Mouse (Mus musculus) forebrain, embryonic 11.5 days (tissue): ENCODE data around the gene Slc2a4. TPM values are rescaled to one million over a fixed set of nuclear protein-coding genes. Genes with fewer than 3 reads are reported as not detected.
A peak's percentile ranks its signal among the peaks of the same experiment; 100 is the strongest.

Experiments
- ATAC-seq: fragments of 200-750 bp; cut with Nextera tagmentation; replicated peaks from 2 replicates; pipeline ENCODE4 v1.8.0; 2017; ENCODE audit warnings: moderate TSS enrichment; ENCODE audit not compliant: low FRiP score
- DNase-seq: peaks from one replicate; pipeline ENCODE4 v3.0.0-alpha.2; 2017; ENCODE audit warnings: low spot score
- H3K27ac ChIP-seq: fragments of 300-500 bp; sonication (generic); 2 replicates; pipeline ENCODE4 v1.5.1; 2014; ENCODE audit warnings: low read depth, low read length
- H3K27me3 ChIP-seq: fragments of 300-500 bp; sonication (generic); 2 replicates; pipeline ENCODE4 v1.6.1; 2014; ENCODE audit warnings: mild to moderate bottlenecking, low read length, mixed read lengths; ENCODE audit not compliant: control insufficient read depth, insufficient read depth
- H3K36me3 ChIP-seq: fragments of 300-500 bp; sonication (generic); 2 replicates; pipeline ENCODE4 v1.6.1; 2014; ENCODE audit warnings: mild to moderate bottlenecking, low read length, moderate library complexity, mixed read lengths; ENCODE audit not compliant: control insufficient read depth, insufficient read depth
- H3K4me1 ChIP-seq: fragments of 300-500 bp; sonication (generic); replicated peaks from 2 replicates; pipeline ENCODE4 v1.6.1; 2014; ENCODE audit warnings: low read length, mixed read lengths; ENCODE audit not compliant: control insufficient read depth, insufficient read depth
- H3K4me2 ChIP-seq: fragments of 300-500 bp; sonication (generic); 2 replicates; pipeline ENCODE4 v1.6.1; 2014; ENCODE audit warnings: low read depth, mild to moderate bottlenecking, low read length, moderate library complexity, mixed read lengths; ENCODE audit not compliant: severe bottlenecking
- H3K4me3 ChIP-seq: fragments of 300-500 bp; sonication (generic); 2 replicates; pipeline ENCODE4 v1.5.1; 2014; ENCODE audit warnings: low read depth, low read length
- H3K9ac ChIP-seq: fragments of 300-500 bp; sonication (generic); 2 replicates; pipeline ENCODE4 v1.6.1; 2014; ENCODE audit warnings: low read length
- H3K9me3 ChIP-seq: fragments of 300-500 bp; sonication (generic); 2 replicates; pipeline ENCODE4 v1.6.1; 2016; ENCODE audit warnings: low read length, mixed read lengths; ENCODE audit not compliant: control insufficient read depth
- WGBS: fragments of 180-500 bp; shearing (Covaris S2); extraction: QIAGEN DNeasy Blood & Tissue Kit; methylation state at CpG from one replicate; pipeline ENCODE4 v1.1.7; 2014; 5-methylcytosine and 5-hydroxymethylcytosine counted together
- polyA plus RNA-seq: library from polyadenylated mRNA; unstranded; fragments of >200 nt; fragmentation: Nextera tagmentation; extraction: Ambion mirVana; gene quantifications from 2 replicates; pipeline ENCODE4 v1.2.1, GENCODE M21; 2014

The Slc2a4 gene
- polyA plus RNA-seq, 1 experiment from 2014 or later: 14.8 TPM

DNA sequence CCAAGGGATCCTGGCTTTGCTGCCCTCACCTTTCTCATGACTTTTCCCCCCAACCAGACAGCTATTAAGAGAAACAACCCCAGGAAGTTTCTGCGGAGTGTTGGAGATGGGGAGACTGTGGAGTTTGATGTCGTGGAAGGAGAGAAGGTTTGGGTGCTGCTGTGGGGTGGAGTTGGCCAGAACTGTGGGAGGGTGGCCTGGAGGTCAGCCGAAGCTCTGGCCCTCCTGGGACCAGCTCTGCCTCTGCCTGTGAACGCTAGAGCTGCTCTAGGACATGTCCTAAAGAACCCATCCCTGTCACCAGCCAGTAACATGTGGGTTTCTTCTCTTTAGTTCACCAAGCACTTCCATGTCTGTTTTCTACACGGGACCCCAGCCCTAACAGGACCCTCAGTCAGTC, 8.8 kb downstream of the Slc2a4 start:
- Histone ChIP-seq H3K9ac (no peak overlapping the region), H3K27ac (no peak overlapping the region), H3K27me3 (peaks cover 30% of the 10 kb centered on the region), H3K4me2 (no peak overlapping the region), H3K36me3 (no peaks in the 10 kb centered on the region), H3K9me3 (no peaks in the 10 kb centered on the region), H3K4me1 (peaks cover 12% of the 10 kb centered on the region), H3K4me3 (no peak overlapping the region)
- no peak for ATAC-seq
- no peak for DNase-seq
- WGBS: 60% methylated on average over 5 of the region's 5 CpGs

DNA sequence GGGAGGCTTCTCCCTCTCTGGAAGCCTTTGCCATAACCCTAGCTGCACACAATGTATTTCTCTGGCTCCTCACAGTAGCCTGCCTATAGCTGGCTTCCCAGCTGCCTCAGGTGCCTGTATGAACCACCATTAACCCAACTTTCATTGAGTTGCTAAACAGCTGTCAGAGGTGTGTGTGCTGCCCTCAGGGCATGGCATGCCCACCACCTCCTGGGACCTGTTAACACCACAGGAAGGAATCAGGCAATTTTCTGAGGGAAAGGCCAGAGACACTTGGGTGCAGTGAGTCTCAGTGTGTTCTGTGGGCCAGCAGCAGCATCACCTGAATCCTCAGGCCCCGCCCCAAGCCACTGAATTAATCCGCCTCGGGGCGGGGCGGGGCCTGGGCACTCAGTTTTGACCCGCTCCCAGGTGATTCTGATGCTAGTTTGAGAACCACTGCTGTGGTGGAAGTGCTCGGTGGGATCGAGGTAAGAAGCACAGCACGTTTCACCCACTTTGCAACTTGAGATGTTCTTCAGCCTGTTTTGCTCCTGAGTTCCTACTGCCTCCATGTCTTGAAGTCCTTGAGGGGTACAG, 9.5 kb downstream of the Slc2a4 start:
- H3K27ac ChIP-seq: no peak overlapping the region
- ATAC-seq (no peak), DNase-seq (no peak)
- H3K4me2 ChIP-seq: no peak overlapping the region
- H3K4me1 ChIP-seq: peaks cover 12% of the 10 kb centered on the region
- H3K27me3 ChIP-seq: peaks cover 30% of the 10 kb centered on the region
- 25% methylated on average over 9 of the region's 9 CpGs for WGBS
- H3K9ac ChIP-seq: no peak overlapping the region
- H3K9me3 ChIP-seq: no peaks in the 10 kb centered on the region
- no peak overlapping the region for H3K4me3 ChIP-seq
- H3K36me3 ChIP-seq: no peaks in the 10 kb centered on the region

DNA sequence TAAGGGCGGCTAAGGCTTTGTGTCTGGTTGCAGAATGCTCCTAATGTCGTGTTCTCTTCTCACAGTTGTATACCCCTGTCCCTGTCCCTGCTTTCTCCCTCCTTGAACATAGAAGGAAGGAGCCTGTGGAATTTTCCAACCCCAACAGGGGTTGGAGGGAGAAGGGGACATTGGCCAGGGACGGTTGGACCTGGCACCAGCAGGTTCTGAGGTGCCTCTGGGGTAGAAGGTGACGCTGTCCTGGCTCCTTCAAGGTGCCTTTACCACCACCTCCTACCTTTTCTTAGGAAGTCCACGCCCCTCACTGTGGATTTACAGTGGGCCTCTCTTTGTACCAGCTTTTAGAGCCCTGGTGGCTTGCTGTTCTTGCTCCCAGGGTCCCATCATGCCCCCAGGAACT, 10.2 kb downstream of the Slc2a4 start:
- WGBS: 72% methylated on average over 5 of the region's 5 CpGs
- H3K27me3 ChIP-seq: peaks cover 30% of the 10 kb centered on the region
- H3K4me3 ChIP-seq: no peak overlapping the region

DNA sequence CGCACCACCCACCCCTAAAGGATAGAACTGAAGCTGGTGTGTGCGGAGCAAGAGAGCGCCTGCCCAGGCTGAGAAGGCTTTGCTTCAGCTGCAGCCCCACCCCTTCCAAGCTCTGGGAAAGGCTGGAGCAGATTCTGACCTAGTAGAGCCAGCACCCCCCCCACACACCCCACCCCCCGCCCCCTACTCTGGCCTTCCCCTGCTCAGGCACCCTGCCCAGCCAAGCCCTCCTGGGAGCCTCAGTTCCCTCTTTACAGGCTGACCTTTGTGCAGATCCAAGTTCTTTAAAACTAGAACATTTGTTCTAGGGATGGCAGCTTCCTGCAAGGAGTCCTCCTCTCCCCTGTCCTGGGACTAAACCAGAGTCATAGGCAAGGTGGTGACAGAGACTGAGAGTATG, 10.6 kb downstream of the Slc2a4 start:
- peaks cover 30% of the 10 kb centered on the region for H3K27me3 ChIP-seq
- peaks cover 12% of the 10 kb centered on the region for H3K4me1 ChIP-seq
- no peak overlapping the region for H3K27ac ChIP-seq
- no peak overlapping the region for H3K9ac ChIP-seq
- 52% methylated on average over 4 of the region's 4 CpGs for WGBS
- no peak overlapping the region for H3K4me3 ChIP-seq
- H3K36me3 ChIP-seq: no peaks in the 10 kb centered on the region
- ATAC-seq: no peak
- no peaks in the 10 kb centered on the region for H3K9me3 ChIP-seq
- DNase-seq: no peak
- H3K4me2 ChIP-seq: no peak overlapping the region

More for the DNA sequence above, 10.2 kb downstream of the Slc2a4 start:
- H3K9me3 ChIP-seq: no peaks in the 10 kb centered on the region
- no peak for ATAC-seq
- H3K27ac ChIP-seq: no peak overlapping the region
- DNase-seq: no peak
- H3K9ac ChIP-seq: no peak overlapping the region
- no peak overlapping the region for H3K4me2 ChIP-seq
- peaks cover 12% of the 10 kb centered on the region for H3K4me1 ChIP-seq
- no peaks in the 10 kb centered on the region for H3K36me3 ChIP-seq

DNA sequence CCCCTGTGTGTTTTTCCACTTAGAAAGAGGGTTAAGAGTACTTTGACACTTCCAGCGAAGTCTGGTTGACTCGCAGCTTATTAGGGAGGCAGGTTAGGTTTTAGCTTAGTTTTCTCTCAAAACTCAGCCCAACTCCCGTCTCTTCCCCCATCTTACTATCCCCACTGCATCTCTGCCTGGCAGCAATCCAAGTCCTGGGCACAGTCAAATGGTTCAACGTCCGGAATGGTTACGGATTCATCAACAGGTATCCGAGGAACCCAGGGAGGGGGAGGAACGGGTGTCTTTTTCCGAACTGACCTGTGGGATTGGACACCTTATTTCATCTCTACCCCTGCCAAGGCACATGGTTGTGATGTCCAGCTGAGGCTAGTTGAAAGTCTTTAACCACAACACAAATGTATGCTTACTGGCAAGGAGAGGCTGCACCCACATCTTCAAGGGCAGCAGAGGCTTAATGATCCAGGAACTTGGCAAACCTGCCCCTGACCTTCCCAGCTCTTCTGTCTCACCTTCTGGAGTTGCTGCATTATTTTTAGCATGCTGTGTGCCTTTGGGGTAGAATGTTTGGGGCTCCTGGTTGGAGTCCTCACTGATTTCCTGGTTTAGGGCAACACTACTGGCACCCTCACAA, 11.2 kb downstream of the Slc2a4 start:
- WGBS: 43% methylated on average over 9 of the region's 9 CpGs
- no peak for ATAC-seq

DNA sequence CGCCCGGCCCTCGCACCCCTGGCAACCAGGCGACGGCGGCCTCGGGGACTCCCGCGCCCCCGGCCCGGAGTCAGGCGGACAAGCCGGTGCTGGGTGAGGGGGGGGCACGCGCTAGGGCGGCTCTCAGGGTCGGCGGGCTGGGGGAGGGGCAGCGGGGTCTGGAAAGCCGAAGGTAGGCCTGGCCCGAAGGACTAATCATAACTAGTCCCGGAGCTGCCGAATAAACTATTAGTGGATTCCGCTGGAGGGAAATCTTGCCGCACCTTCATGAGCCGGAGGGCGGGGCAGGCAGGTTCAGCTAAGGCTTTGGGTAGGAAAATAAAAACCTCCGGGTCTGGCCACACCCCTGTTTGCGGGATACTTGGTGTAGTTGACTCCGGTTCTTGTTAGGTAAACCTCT, 11.8 kb downstream of the Slc2a4 start:
- peak; percentile 45; the same call in 1 of the 2 replicates for ATAC-seq
- H3K27me3 ChIP-seq: peaks cover 30% of the 10 kb centered on the region

More for the DNA sequence above, 11.2 kb downstream of the Slc2a4 start:
- Histone ChIP-seq H3K4me1 (peaks cover 12% of the 10 kb centered on the region), H3K27me3 (peaks cover 30% of the 10 kb centered on the region), H3K27ac (no peak overlapping the region), H3K9ac (peak overlapping the region; percentile 68; the same call in 1 of the 2 replicates), H3K4me3 (peak overlapping the region; percentile 53), H3K9me3 (no peaks in the 10 kb centered on the region), H3K4me2 (peak overlapping the region; percentile 99), H3K36me3 (no peaks in the 10 kb centered on the region)
- DNase-seq: no peak

DNA sequence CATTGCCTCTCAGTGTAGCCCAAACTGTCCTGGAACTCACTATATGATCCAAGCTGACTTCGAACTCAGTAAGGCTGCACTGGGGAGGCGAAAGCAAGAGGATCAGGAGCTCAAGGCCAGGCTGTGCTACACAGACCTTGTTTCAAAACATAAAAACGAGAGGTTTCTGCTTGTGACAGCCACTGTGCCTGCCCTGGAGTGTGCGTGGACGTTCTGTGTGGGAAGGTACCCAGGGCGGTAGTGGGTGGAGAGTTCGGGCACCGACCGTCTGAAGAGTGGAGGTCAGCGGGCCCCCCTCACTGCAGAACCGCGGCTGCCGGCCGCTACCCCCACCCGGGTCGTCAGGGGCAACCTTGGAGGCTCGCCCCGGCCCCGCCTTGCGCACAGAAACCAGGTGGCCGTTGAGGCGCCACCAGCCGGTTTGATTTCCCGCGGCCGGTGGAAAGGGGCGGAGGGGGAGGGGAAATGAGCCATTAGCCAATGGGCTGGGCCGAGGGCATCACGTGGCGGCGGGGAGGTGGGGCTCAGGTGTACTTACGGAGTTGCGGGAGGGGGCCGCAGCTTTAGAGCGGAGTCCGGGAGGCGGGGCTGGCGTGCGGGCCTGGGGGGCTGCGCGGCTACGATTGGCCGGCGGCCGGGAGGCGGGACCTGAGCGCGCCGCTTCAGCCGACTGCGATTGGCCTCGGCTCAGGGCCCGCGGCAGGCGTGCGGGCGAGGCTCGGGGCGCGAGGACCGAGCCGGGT, 12.7 kb downstream of the Slc2a4 start, which contains the start of gene Ybx2:
Ybx2 (plus strand) TSS at position 660 of the 743 bp plus-strand sequence.
- peak within 1 kb of the TSS; percentile 53 for H3K4me3 ChIP-seq
- H3K27ac ChIP-seq: 0 out of 2 replicates have a peak within 1 kb of the TSS, but pooled peaks have one; percentile 43
- ATAC-seq: peak; percentile 91
- H3K9ac ChIP-seq: peak within 1 kb of the TSS; percentile 68
- H3K27me3 ChIP-seq: peaks cover 30% of the 10 kb centered on the region
- peak; percentile 96 for DNase-seq
- peak within 1 kb of the TSS; percentile 99 for H3K4me2 ChIP-seq
- no peaks in the 10 kb centered on the region for H3K9me3 ChIP-seq
- no peaks in the 10 kb centered on the region for H3K36me3 ChIP-seq
- H3K4me1 ChIP-seq: peaks cover 12% of the 10 kb centered on the region
- WGBS: 2% methylated on average over 37 of the region's 62 CpGs

More for the DNA sequence above, 11.8 kb downstream of the Slc2a4 start:
- H3K4me2 ChIP-seq: peak overlapping the region; percentile 99
- H3K9me3 ChIP-seq: no peaks in the 10 kb centered on the region
- no peaks in the 10 kb centered on the region for H3K36me3 ChIP-seq
- 2% methylated on average over 18 of the region's 30 CpGs for WGBS
- peak overlapping the region; percentile 53 for H3K4me3 ChIP-seq
- no peak overlapping the region for H3K27ac ChIP-seq
- peak; percentile 76 for DNase-seq
- H3K4me1 ChIP-seq: peaks cover 12% of the 10 kb centered on the region
- H3K9ac ChIP-seq: peak overlapping the region; percentile 68

DNA sequence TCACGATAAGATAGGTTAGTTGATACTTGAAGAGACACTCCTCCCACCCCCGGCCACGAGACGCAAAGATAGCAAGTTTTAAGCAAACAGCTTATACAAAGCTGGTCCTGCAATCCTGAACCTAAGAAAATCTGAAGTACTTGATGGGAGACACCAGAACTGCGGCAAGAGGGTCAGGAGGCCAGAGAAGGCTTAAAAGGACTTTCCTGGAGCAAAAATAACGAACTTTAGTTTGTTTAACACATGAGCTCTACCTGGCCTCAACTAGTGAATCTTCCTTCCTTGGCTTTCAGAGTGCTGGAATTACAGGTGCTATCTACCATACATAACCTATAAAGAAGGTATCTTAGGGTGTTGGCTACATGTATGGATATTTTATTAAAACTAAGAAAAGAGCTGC, 13.3 kb downstream of the Slc2a4 start:
- H3K4me1 ChIP-seq: peaks cover 12% of the 10 kb centered on the region
- 0 out of 2 replicates have a peak overlapping the region, but pooled peaks have one; percentile 43 for H3K27ac ChIP-seq
- no peaks in the 10 kb centered on the region for H3K36me3 ChIP-seq
- no peaks in the 10 kb centered on the region for H3K9me3 ChIP-seq
- 16% methylated on average over 6 of the region's 6 CpGs for WGBS
- no peak overlapping the region; the same call in 1 of the 2 replicates for H3K9ac ChIP-seq
- DNase-seq (no peak), ATAC-seq (no peak)
- peaks cover 30% of the 10 kb centered on the region for H3K27me3 ChIP-seq
- no peak overlapping the region for H3K4me3 ChIP-seq
- H3K4me2 ChIP-seq: no peak overlapping the region
